Mouse (Mus musculus) CD4-positive, CD25-positive, alpha-beta regulatory T cell, adult 2 months (primary cell): ENCODE results near the gene Poll.
A peak's percentile ranks its signal among the peaks of the same experiment; 100 is the strongest.

Experiments
- DNase-seq: peaks from one replicate; pipeline ENCODE4 v3.0.0-alpha.2; 2012; ENCODE audit warnings: low read depth, low spot score

Gene Poll

DNA sequence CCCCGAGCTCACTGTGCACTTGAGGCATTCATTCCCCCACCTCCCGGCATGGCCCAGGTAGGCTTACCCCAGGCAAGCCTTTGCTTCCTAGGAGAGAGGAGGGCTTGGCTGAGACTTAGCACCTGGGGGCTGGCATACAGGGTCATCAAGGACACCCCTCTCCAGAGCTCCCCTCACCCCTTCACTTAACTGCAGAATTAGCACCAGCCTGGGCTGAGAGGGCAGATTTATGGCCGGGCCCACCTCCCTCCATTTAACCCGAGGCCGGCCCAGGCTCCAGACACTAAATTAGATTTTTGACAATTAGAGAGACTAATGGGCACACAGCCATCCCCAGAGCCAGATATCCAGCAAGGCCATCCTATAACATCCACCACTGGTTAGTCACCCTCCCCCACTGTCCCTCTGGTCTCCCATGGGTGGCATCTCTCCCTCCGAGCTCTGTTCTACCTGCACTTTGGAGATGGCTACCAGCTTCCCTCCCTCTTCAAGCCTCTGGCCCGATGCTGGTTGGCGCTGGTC, 25.1 kb downstream of the Poll start:
- no peak for DNase-seq

GRCm38 (mm10) chr19:45533617-45534016, 26.7 kb downstream of the Poll start:
- DNase-seq = no peak

GRCm38 (mm10) chr19:45531554-45531953, 28.8 kb downstream of the Poll start:
- no peak for DNase-seq

GRCm38 (mm10) chr19:45530200-45530995, 29.9 kb downstream of the Poll start:
- no peak for DNase-seq

- no peak for DNase-seq
Observed at GRCm38 (mm10) chr19:45529294-45529693, 31.0 kb downstream of the Poll start.

DNA sequence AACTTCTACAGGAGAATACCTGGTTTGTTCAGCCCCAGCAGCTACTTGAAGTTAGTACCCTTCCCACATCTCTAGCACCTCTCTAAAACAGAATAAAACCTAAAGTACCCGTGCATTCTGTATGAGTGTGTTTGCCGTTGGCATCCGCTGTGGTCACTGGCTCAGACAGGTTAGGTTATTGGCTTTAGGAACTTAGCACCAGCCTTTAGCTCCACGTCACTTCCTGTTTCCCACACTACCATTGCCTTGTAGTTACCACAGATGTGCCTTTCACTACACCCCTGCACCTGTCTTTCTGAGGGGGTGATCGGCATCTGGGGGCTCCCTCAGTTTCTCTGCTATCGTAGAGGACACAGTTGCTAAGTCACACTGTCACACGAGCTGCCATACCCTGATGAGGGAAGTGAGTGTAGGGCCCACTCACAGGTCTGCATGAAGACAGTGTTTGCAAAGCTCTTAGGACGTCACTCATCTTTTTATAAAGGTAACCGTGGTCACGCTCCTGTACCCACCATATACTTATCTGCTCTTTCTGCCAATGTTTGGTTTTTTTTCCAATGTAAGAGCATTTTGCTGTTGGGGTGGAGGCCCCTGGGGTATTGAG, 32.3 kb downstream of the Poll start:
- DNase-seq = peak; percentile 60

- no peak for DNase-seq
Observed at GRCm38 (mm10) chr19:45527382-45527781, 32.9 kb downstream of the Poll start.

DNA sequence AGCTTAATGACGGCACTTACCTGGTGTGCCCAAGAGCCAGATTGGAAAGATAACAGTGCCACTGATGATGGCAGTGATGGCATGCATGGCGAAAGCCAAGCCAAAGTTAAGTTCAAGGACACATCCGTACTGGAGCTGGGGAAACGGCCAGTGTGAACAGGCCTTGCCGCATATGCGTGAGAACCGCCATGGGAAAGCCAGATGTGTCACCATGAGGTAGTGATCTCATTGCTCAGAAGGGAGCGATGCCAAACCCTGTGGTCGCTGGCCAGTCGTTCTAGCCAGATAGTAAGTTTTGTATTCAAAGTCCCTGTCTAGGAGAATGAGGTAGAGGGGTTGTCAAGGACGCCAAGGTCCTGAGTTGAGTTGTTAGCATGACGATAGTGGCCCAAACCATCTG, 44.1 kb downstream of the Poll start:
- DNase-seq = no peak

DNA sequence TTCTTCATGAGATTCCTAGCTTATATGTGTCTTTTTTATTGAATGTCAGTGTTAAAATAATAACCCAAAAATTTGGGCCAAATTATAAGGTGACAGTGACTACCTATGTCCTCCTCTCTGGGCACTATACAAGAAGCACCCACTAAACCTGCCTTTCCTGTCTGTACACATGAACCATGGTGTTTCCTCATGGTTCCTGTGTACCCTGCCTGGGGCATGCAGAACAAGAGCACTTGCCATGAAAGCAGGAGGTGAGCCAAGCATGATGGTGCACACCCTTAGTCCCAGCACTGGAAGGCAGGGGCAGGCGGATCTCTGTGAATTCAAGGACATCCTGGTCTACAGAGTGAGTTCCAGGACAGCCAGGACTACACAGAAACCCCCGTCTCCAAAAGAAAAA, 45.0 kb downstream of the Poll start:
- DNase-seq = no peak

GRCm38 (mm10) chr19:45511406-45511805, 48.9 kb downstream of the Poll start:
- no peak for DNase-seq

GRCm38 (mm10) chr19:45510680-45511079, 49.7 kb downstream of the Poll start:
- DNase-seq = no peak

DNA sequence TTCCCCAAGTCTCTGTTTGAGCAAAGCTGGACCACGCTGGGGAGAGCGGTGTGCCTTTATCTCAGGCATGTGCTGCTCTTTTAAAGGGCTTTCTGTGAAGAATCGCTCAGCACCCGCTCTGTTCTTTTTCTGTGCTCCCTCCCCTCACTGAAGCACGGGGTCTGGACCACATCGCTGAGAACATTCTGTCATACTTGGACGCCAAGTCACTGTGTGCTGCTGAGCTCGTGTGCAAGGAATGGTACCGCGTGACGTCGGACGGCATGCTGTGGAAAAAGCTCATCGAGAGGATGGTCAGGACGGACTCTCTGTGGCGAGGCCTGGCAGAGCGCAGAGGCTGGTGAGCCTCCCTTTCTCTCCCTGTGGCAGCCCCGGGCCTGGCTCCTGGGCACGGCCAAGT, 52.8 kb downstream of the Poll start:
- no peak for DNase-seq

DNA sequence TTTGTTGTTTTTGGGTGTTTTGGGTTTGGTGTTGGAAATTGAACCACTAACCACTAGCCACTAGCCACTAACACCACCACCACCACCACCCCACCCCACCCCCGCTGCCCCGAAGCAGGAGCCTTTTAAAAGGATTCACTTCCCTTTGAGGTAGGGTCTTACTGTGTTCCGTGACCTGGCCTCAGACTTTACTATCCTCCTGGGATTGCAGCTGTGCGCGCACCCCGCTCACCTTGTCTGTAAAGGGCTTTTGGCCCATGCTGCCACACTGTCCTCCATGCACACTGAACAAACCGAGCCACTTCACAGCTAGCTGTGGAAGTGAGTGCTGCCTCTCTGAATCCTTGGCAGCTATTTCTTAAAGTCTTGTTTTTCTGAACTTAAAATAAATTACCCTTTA, 54.9 kb downstream of the Poll start:
- DNase-seq = no peak
